Mouse (Mus musculus) olfactory bulb, adult 2 months (tissue): Measurements from ENCODE around the gene Ramp1. TPM values are rescaled to one million over a fixed set of nuclear protein-coding genes. Genes with fewer than 3 reads are reported as not detected.

ENCODE experiments used
- H3K27ac ChIP-seq: fragments of 200-500 bp; 2 replicates; pipeline ENCODE4 v1.5.1; 2012; ENCODE audit warnings: low read depth, low read length; ENCODE audit not compliant: insufficient read depth
- H3K4me1 ChIP-seq: fragments of 200-500 bp; 2 replicates; pipeline ENCODE4 v1.6.1; 2012; ENCODE audit warnings: low read length; ENCODE audit not compliant: control insufficient read depth, insufficient read depth
- H3K4me3 ChIP-seq: fragments of 200-500 bp; 2 replicates; pipeline ENCODE4 v1.5.1; 2012; ENCODE audit warnings: mild to moderate bottlenecking, low read depth, low read length, moderate library complexity; ENCODE audit not compliant: insufficient read depth
- CTCF ChIP-seq: fragments of 200-500 bp; IDR thresholded peaks from 2 replicates; pipeline ENCODE4 v1.5.1; 2012; ENCODE audit warnings: low read depth, mild to moderate bottlenecking, low read length, moderate library complexity; ENCODE audit not compliant: insufficient read depth
- POLR2A ChIP-seq: fragments of 200-500 bp; IDR thresholded peaks from 2 replicates; pipeline ENCODE4 v1.6.1; 2012; ENCODE audit warnings: mild to moderate bottlenecking, low read depth, low read length, moderate library complexity; ENCODE audit not compliant: insufficient read depth
- WGBS: fragments of 180-500 bp; shearing (Covaris S2); methylation state at CpG from one replicate; pipeline ENCODE4 v1.1.7; 2018; 5-methylcytosine and 5-hydroxymethylcytosine counted together
- polyA plus RNA-seq: library from polyadenylated mRNA; stranded (reverse); fragments of >200 nt; gene quantifications from 2 replicates; pipeline ENCODE4 v1.2.4, GENCODE M21; 2012; ENCODE audit warnings: low replicate concordance; ENCODE audit not compliant: missing spikeins, insufficient read depth, insufficient read length

Ramp1 gene
- polyA plus RNA-seq, 1 experiment, result not detected

GRCm38 (mm10) chr1:91257918-91258317 lies 78.3 kb downstream of the Ramp1 start:
- Histone ChIP-seq H3K4me3 (no peak overlapping the region), H3K27ac (no peak overlapping the region), H3K4me1 (peaks cover 3% of the 10 kb centered on the region; the same call in 1 of the 2 replicates)
- TF ChIP-seq CTCF, result no peak

GRCm38 (mm10) chr1:91259794-91260193 lies 80.2 kb downstream of the Ramp1 start:
- Histone ChIP-seq H3K4me3 (no peak overlapping the region), H3K4me1 (peaks cover 5% of the 10 kb centered on the region; the same call in 1 of the 2 replicates), H3K27ac (no peak overlapping the region)
- no peak for TF ChIP-seq CTCF
- TF ChIP-seq POLR2A, result no peak
- 73% methylated on average over 5 of the region's 5 CpGs for WGBS

- Histone ChIP-seq H3K27ac (no peak overlapping the region), H3K4me1 (peaks cover 5% of the 10 kb centered on the region; the same call in 1 of the 2 replicates), H3K4me3 (no peak overlapping the region)
- TF ChIP-seq POLR2A, result no peak
- no peak for TF ChIP-seq CTCF
- 77% methylated on average over 7 of the region's 7 CpGs for WGBS
Measured at GRCm38 (mm10) chr1:91262508-91262907, 82.9 kb downstream of the Ramp1 start.

- WGBS, result 78% methylated on average over 2 of the region's 2 CpGs
- Histone ChIP-seq H3K4me1 (peaks cover 6% of the 10 kb centered on the region; the same call in 1 of the 2 replicates), H3K4me3 (no peak overlapping the region), H3K27ac (no peak overlapping the region)
- no peak for TF ChIP-seq CTCF
- TF ChIP-seq POLR2A, result no peak
Measured at GRCm38 (mm10) chr1:91272260-91272659, 92.6 kb downstream of the Ramp1 start.

Other genes with a start within 250 kb of the Ramp1 start
- gene Prlh, start 226.7 kb upstream of the Ramp1 start, polyA plus RNA-seq, result not detected in 2 replicates
- not detected in 2 replicates for gene Rab17, start 210.2 kb upstream of the Ramp1 start, polyA plus RNA-seq
- gene Lrrfip1, start 181.1 kb upstream of the Ramp1 start, polyA plus RNA-seq, result not detected in 2 replicates
- not detected in 2 replicates for gene Rbm44, start 34.7 kb upstream of the Ramp1 start, polyA plus RNA-seq
- not detected in 2 replicates for gene Ube2f, start 70.5 kb downstream of the Ramp1 start, polyA plus RNA-seq
- gene Scly, start 118.5 kb downstream of the Ramp1 start, polyA plus RNA-seq, result not detected in 2 replicates
- gene Espnl, start 142.3 kb downstream of the Ramp1 start, polyA plus RNA-seq, result not detected in 2 replicates
- not detected in 2 replicates for gene Klhl30, start 171.2 kb downstream of the Ramp1 start, polyA plus RNA-seq
- gene Erfe, start 186.6 kb downstream of the Ramp1 start, polyA plus RNA-seq, result not detected in 2 replicates
- gene Ilkap, start 219.0 kb downstream of the Ramp1 start, polyA plus RNA-seq, result not detected in 2 replicates
- not detected in 2 replicates for gene Hes6, start 234.2 kb downstream of the Ramp1 start, polyA plus RNA-seq